Mouse (Mus musculus): ENCODE measurements at regions not wholly inside any gene's neighbourhood (a gene's known extent, or its start where the extent isn't known, plus 50 kb on each side); places are given as distances from the start of the nearest gene placed in this dataset.

DNA sequence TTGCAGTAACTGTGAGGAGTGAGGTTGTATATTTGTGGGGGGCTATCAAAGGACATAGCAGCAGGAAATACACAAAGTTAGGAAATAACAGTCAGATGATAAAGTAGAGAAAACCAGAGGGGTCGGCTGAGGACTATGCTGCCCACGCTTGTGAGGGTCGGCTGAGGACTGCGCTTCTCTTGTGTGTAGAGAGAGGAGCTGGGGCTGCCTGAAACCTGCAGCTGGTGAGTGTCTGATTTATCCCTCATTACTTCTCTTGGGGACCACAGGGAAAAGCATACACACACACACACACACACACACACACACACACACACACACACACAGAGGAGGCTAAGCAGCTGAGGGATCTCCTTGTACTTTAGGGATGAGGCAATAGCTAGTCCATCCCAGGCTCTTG is 124.3 kb upstream of the Rbfox1 start:
- TF ChIP-seq CTCF (IDR thresholded peaks at IDR 0.05; ENCODE audit: control insufficient read depth, insufficient read depth, insufficient read length) (no peak), USF1 (IDR thresholded peaks at IDR 0.05; ENCODE audit: low read depth) (no peak), CEBPB (IDR thresholded peaks at IDR 0.05; ENCODE audit: low read depth) (no peak), MAX (IDR thresholded peaks at IDR 0.05) (no peak), MYOG (IDR thresholded peaks at IDR 0.05; ENCODE audit: control insufficient read depth, extremely low read depth, insufficient read length) (no peak), MYOD1 (IDR thresholded peaks at IDR 0.05; ENCODE audit: control insufficient read depth, insufficient read length, low read depth) (no peak), FOSL1 (IDR thresholded peaks at IDR 0.05; ENCODE audit: insufficient read depth, low read length, poor library complexity, severe bottlenecking) (no peak)
